Mouse (Mus musculus): Measurements from ENCODE around the gene Pphln1. TPM values are rescaled to one million over a fixed set of nuclear protein-coding genes. Genes with fewer than 3 reads are reported as not detected.

Gene Pphln1
- 73.1 TPM for polyA plus RNA-seq (2014; fragmentation: Illumina TruSeq; extraction: RNeasy Lipid Tissue Mini Kit (QIAGEN cat#74804))

GRCm38 (mm10) chr15:93397826-93398698, at the start of gene Pphln1, which contains the start of gene Zcrb1:
Gene Pphln1, plus strand, starts transcription at chr15:93398350.
Gene Zcrb1, minus strand, starts transcription at chr15:93398334.

Other genes with a start within 250 kb of the Pphln1 start
- 66.5 TPM for gene Gxylt1, start 123.2 kb upstream of the Pphln1 start, polyA plus RNA-seq (2014; fragmentation: Illumina TruSeq; extraction: RNeasy Lipid Tissue Mini Kit (QIAGEN cat#74804))
- 102 TPM for gene Yaf2, start 61.4 kb upstream of the Pphln1 start, polyA plus RNA-seq (2014; fragmentation: Illumina TruSeq; extraction: RNeasy Lipid Tissue Mini Kit (QIAGEN cat#74804))
- gene Zcrb1, start within 50 bp of the Pphln1 start, polyA plus RNA-seq (2014; fragmentation: Illumina TruSeq; extraction: RNeasy Lipid Tissue Mini Kit (QIAGEN cat#74804)), result 238 TPM
- gene Prickle1, start 197.5 kb downstream of the Pphln1 start, polyA plus RNA-seq (2014; fragmentation: Illumina TruSeq; extraction: RNeasy Lipid Tissue Mini Kit (QIAGEN cat#74804)), result 17.2 TPM

Measured in ovary, adult 10 weeks (tissue).